Mouse (Mus musculus) limb, embryonic 14.5 days (tissue): Measurements from ENCODE around the gene Olfr1447. TPM values are rescaled to one million over a fixed set of nuclear protein-coding genes. Genes with fewer than 3 reads are reported as not detected.

Experiments used
- ATAC-seq: fragments of 200-750 bp; cut with Nextera tagmentation; 2 replicates; pipeline ENCODE4 v1.8.0; 2017; ENCODE audit warnings: low read depth, moderate number of reproducible peaks, moderate TSS enrichment; ENCODE audit not compliant: low FRiP score
- DNase-seq: peaks from one replicate; pipeline ENCODE4 v3.0.0-alpha.2; 2015; ENCODE audit warnings: low spot score
- H3K27ac ChIP-seq: fragments of 300-500 bp; sonication (generic); replicated peaks from 2 replicates; pipeline ENCODE4 v1.5.1; 2014; ENCODE audit warnings: low read depth, mild to moderate bottlenecking, low read length, moderate library complexity, mixed read lengths
- H3K27me3 ChIP-seq: fragments of 300-500 bp; sonication (generic); 2 replicates; pipeline ENCODE4 v1.6.1; 2014; ENCODE audit warnings: low read length, mixed read lengths; ENCODE audit not compliant: control insufficient read depth, insufficient read depth
- H3K36me3 ChIP-seq: fragments of 300-500 bp; sonication (generic); 2 replicates; pipeline ENCODE4 v1.6.1; 2014; ENCODE audit warnings: mild to moderate bottlenecking, low read length, moderate library complexity, mixed read lengths; ENCODE audit not compliant: control insufficient read depth, insufficient read depth
- H3K4me1 ChIP-seq: fragments of 300-500 bp; sonication (generic); 2 replicates; pipeline ENCODE4 v1.6.1; 2014; ENCODE audit warnings: antibody characterized with exemption, low read length, mixed read lengths; ENCODE audit not compliant: control insufficient read depth, insufficient read depth
- H3K4me2 ChIP-seq: fragments of 300-500 bp; sonication (generic); replicated peaks from 2 replicates; pipeline ENCODE4 v1.6.1; 2014; ENCODE audit warnings: low read depth, mild to moderate bottlenecking, low read length, moderate library complexity; ENCODE audit not compliant: severe bottlenecking
- H3K4me3 ChIP-seq: fragments of 300-500 bp; sonication (generic); replicated peaks from 2 replicates; pipeline ENCODE4 v1.5.1; 2014; ENCODE audit warnings: low read length
- H3K9ac ChIP-seq: fragments of 300-500 bp; sonication (generic); 2 replicates; pipeline ENCODE4 v1.6.1; 2014; ENCODE audit warnings: mild to moderate bottlenecking, low read depth, low read length, moderate library complexity; ENCODE audit not compliant: severe bottlenecking
- H3K9me3 ChIP-seq: fragments of 300-500 bp; sonication (generic); 2 replicates; pipeline ENCODE4 v1.6.1; 2016; ENCODE audit warnings: low read length; ENCODE audit not compliant: control insufficient read depth
- POLR2A ChIP-seq: fragments of 200-500 bp; IDR thresholded peaks from 2 replicates; pipeline ENCODE4 v1.8.0; 2012; ENCODE audit warnings: inconsistent platforms, mild to moderate bottlenecking, moderate library complexity, borderline replicate concordance; ENCODE audit not compliant: insufficient read depth, insufficient read length; ENCODE audit errors: extremely low read depth
- WGBS: fragments of 180-500 bp; shearing (Covaris S2); extraction: QIAGEN DNeasy Blood & Tissue Kit; methylation state at CpG from one replicate; pipeline ENCODE4 v1.1.7; 2014; 5-methylcytosine and 5-hydroxymethylcytosine counted together
- polyA plus RNA-seq, 2 experiments: library from polyadenylated mRNA; depleted of rRNA in 1 of 2; stranded (reverse) in 1 of 2; unstranded in 1 of 2; fragments of >200 nt; fragmentation: Nextera tagmentation in 1 of 2; extraction: Ambion mirVana in 1 of 2; gene quantifications; 2 replicates each; pipeline versions ENCODE4 v1.2.1 to v1.2.3; 2012 to 2014

Gene Olfr1447
- polyA plus RNA-seq (2012; rRNA removed) (not detected in 2 replicates), polyA plus RNA-seq (2014; fragmentation: Nextera tagmentation; extraction: Ambion mirVana) (not detected in 2 replicates)

DNA sequence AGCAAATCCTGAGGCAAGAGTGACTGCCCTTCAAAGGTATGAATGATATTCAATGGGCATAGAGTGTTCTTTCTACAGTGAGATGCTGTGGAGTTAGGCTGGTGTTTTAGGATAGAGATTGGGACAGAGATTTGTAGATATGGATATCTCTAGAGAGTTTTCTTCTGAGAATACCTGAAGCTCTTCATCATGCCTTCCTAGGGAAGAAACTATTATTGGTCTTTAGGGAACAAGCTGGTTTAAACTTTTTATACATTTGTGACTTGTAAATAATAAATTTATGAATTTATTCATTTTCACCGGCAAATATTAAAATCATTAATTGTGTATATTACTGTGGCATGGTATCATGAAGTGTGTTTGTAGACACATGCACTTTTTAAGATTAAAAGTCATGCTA lies at the start of gene Olfr1447:
Gene Olfr1447, minus strand, starts transcription at position 101 of the 400 bp plus-strand sequence.
- 88% methylated on average over 1 of the region's 1 CpGs for WGBS
- ATAC-seq = no peak
- H3K9ac ChIP-seq = no peak within 1 kb of the TSS

GRCm38 (mm10) chr19:12949958-12950357 lies 46.4 kb upstream of the Olfr1447 start, which contains the start of gene Olfr1450:
Olfr1450 (plus strand) TSS chr19:12950258.
- Histone ChIP-seq H3K4me3 (no peak within 1 kb of the TSS), H3K4me2 (no peak within 1 kb of the TSS), H3K9me3 (no peaks in the 10 kb centered on the region), H3K27ac (no peak within 1 kb of the TSS), H3K4me1 (no peaks in the 10 kb centered on the region), H3K9ac (no peak within 1 kb of the TSS), H3K36me3 (no peaks in the 10 kb centered on the region), H3K27me3 (no peaks in the 10 kb centered on the region)
- DNase-seq (no peak), ATAC-seq (no peak)
- TF ChIP-seq POLR2A = no peak
- 88% methylated on average over 1 of the region's 1 CpGs for WGBS

More for the DNA sequence above, at the start of gene Olfr1447:
- no peak for TF ChIP-seq POLR2A
- Histone ChIP-seq H3K4me3 (no peak within 1 kb of the TSS), H3K36me3 (no peaks in the 10 kb centered on the region), H3K4me1 (no peaks in the 10 kb centered on the region), H3K4me2 (no peak within 1 kb of the TSS), H3K9me3 (no peaks in the 10 kb centered on the region), H3K27me3 (no peaks in the 10 kb centered on the region), H3K27ac (no peak within 1 kb of the TSS)
- DNase-seq = no peak

DNA sequence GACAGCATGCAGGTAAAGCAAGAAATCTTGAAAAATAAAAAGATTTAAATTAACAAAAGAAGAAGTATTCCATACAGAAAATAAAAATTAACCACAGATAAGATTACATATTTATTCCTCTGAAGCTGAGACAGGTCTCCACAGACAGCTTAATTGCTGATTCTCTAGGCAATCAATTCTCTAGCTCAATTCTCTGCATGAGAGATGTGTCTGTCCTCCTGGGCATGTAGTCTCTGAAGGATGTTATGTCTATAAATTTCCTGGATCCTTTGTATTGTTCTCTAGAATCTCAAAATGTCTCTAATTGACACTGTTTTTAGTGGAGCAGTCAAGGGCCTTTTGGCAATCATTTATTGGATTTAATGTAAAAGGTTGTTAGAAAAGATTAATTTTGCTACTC lies 27.0 kb upstream of the Olfr1447 start, which contains the start of gene Olfr1449:
Gene Olfr1449, plus strand, starts transcription at position 301 of the 400 bp plus-strand sequence.
- Histone ChIP-seq H3K4me3 (no peak within 1 kb of the TSS), H3K4me1 (no peaks in the 10 kb centered on the region), H3K27me3 (no peaks in the 10 kb centered on the region), H3K9ac (no peak within 1 kb of the TSS), H3K9me3 (no peaks in the 10 kb centered on the region), H3K27ac (no peak within 1 kb of the TSS), H3K4me2 (no peak within 1 kb of the TSS), H3K36me3 (no peaks in the 10 kb centered on the region)
- ATAC-seq (no peak), DNase-seq (no peak)
- no peak for TF ChIP-seq POLR2A

GRCm38 (mm10) chr19:12924319-12924718 lies 20.8 kb upstream of the Olfr1447 start, which contains the start of gene Olfr1448:
Olfr1448 (minus strand) TSS chr19:12924419.
- no peak for TF ChIP-seq POLR2A
- 54% methylated on average over 1 of the region's 1 CpGs for WGBS

GRCm38 (mm10) chr19:12893424-12893823 lies 10.1 kb downstream of the Olfr1447 start, which contains the start of gene Olfr1446:
Olfr1446 (minus strand) TSS chr19:12893524.
- no peak within 1 kb of the TSS for H3K4me2 ChIP-seq
- H3K27me3 ChIP-seq = no peaks in the 10 kb centered on the region
- no peak within 1 kb of the TSS for H3K27ac ChIP-seq
- no peak for TF ChIP-seq POLR2A
- ATAC-seq (no peak), DNase-seq (no peak)
- no peaks in the 10 kb centered on the region for H3K9me3 ChIP-seq
- no peak within 1 kb of the TSS for H3K4me3 ChIP-seq
- WGBS = 87% methylated on average over 1 of the region's 1 CpGs
- no peaks in the 10 kb centered on the region for H3K4me1 ChIP-seq
- no peaks in the 10 kb centered on the region for H3K36me3 ChIP-seq
- H3K9ac ChIP-seq = no peak within 1 kb of the TSS

More at GRCm38 (mm10) chr19:12924319-12924718, 20.8 kb upstream of the Olfr1447 start, which contains the start of gene Olfr1448:
- Histone ChIP-seq H3K36me3 (no peaks in the 10 kb centered on the region), H3K9me3 (no peaks in the 10 kb centered on the region), H3K4me3 (no peak within 1 kb of the TSS), H3K4me2 (no peak within 1 kb of the TSS), H3K27me3 (no peaks in the 10 kb centered on the region), H3K4me1 (no peaks in the 10 kb centered on the region), H3K27ac (no peak within 1 kb of the TSS), H3K9ac (no peak within 1 kb of the TSS)
- no peak for DNase-seq
- no peak for ATAC-seq
